Mouse (Mus musculus) neutrophil, adult 65 days (primary cell): ENCODE measurements around the gene Arhgap10. TPM values are rescaled to one million over a fixed set of nuclear protein-coding genes. Genes with fewer than 3 reads are reported as not detected.

ENCODE experiments used
- total RNA-seq: library from RNA; stranded (reverse); gene quantifications from 2 replicates; pipeline ENCODE4 v1.2.4, GENCODE M21; 2023

Arhgap10 gene
- total RNA-seq = 9.3 and 9.6 TPM in 2 replicates

GRCm38 (mm10) chr8:77517301-77518200 is at the start of gene Arhgap10:
Gene Arhgap10 (minus strand): TSS chr8:77517953.

GRCm38 (mm10) chr8:77549121-77549706 is 31.5 kb upstream of the Arhgap10 start, which contains the start of gene Prmt9:
Gene Prmt9 (plus strand): TSS chr8:77549397.

Other genes with a start within 250 kb of the Arhgap10 start
- 21.8 and 26.8 TPM in 2 replicates for gene Prmt9, start 31.4 kb upstream of the Arhgap10 start, total RNA-seq
- 5.6 and 5.9 TPM in 2 replicates for gene Tmem184c, start 92.7 kb upstream of the Arhgap10 start, total RNA-seq
- 2.2 and 3.7 TPM in 2 replicates for gene Ednra, start 206.5 kb upstream of the Arhgap10 start, total RNA-seq